Mouse (Mus musculus): ENCODE data around the gene Klhl2.

GRCm38 (mm10) chr8:64692651-64693201 lies 157.1 kb downstream of the Klhl2 start, which contains the start of gene Cpe:
- no peak for TF ChIP-seq MAFK (IDR thresholded peaks at IDR 0.05; ENCODE audit: insufficient replicate concordance, low read length)
- no peak for TF ChIP-seq POLR2A (IDR thresholded peaks at IDR 0.05; ENCODE audit: low read depth, low read length)
- TF ChIP-seq TCF12 (IDR thresholded peaks at IDR 0.05; ENCODE audit: low read depth, low read length), result no peak
- no peak for TF ChIP-seq ZC3H11A (IDR thresholded peaks at IDR 0.05; ENCODE audit: low read depth, low read length)
- no peak for TF ChIP-seq EP300 (IDR thresholded peaks at IDR 0.05; ENCODE audit: low read length)
- no peak for TF ChIP-seq CTCF (conservative IDR thresholded peaks at IDR 0.05 in 1 of 2, IDR thresholded peaks at IDR 0.05 in 1 of 2; ENCODE audit: low read depth in 2 of 2, low read length in 2 of 2)

Data from CH12.LX (cell line).